Mouse (Mus musculus) bone marrow, adult 2 months (tissue): ENCODE results near the gene Slc35g3.

Experiments used
- CTCF ChIP-seq: fragments of 200-500 bp; IDR thresholded peaks from 2 replicates; pipeline ENCODE4 v1.5.1; 2011; ENCODE audit warnings: low read length, control low read depth; ENCODE audit not compliant: control insufficient read depth, insufficient read depth
- POLR2A ChIP-seq: fragments of 200-500 bp; IDR thresholded peaks from 2 replicates; pipeline ENCODE4 v1.6.1; 2011; ENCODE audit warnings: low read depth, mild to moderate bottlenecking, control low read depth, low read length, borderline replicate concordance; ENCODE audit not compliant: control insufficient read depth

GRCm38 (mm10) chr11:69810280-69810679 is 48.5 kb upstream of the Slc35g3 start:
- TF ChIP-seq POLR2A (no peak), CTCF (0 out of 2 replicates have a peak, but pooled peaks have one; percentile 6)
